Mouse (Mus musculus): ENCODE measurements around the gene Btg1-ps2.

DNA sequence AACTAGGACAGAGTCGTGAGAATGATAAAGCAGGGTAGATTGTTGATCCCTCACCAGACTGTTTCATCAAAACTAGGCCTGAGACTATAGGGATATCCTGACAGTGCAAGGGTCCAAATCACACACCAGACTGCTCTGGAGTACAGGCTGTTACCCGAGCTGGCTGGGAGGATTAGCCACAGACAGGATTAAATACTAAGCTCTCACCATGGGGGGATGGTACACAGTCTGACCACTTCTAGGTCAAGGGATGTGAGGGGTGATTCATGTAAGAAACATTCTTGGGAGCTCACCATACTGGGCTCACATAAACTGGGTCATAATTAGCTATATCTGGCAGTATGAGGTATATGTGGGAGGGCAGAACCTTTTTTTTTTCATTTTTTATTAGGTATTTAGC is 9.1 kb downstream of the Btg1-ps2 start:
- TF ChIP-seq CTCF (IDR thresholded peaks at IDR 0.05; ENCODE audit: low read depth): no peak
- no peak for TF ChIP-seq EP300 (optimal IDR thresholded peaks at IDR 0.05)

Data from stomach, postnatal 0 days (tissue).